Mouse (Mus musculus) common myeloid progenitor, adult 5-6 weeks (primary cell): Measurements from ENCODE around the gene Adgb. TPM values are rescaled to one million over a fixed set of nuclear protein-coding genes. Genes with fewer than 3 reads are reported as not detected.
"Not testable (repeated sequence)": the region's sequence is repeated elsewhere in the genome, so short reads cannot be mapped to it uniquely, and the experiment has no call there.

Source experiments
- ATAC-seq: replicated peaks from 2 replicates; pipeline ENCODE4 v1.8.0; 2016; ENCODE audit warnings: low read depth, mild to moderate bottlenecking, moderate TSS enrichment, inconsistent platforms; ENCODE audit not compliant: poor library complexity, severe bottlenecking
- total RNA-seq: library from RNA; stranded (forward); fragments of 200-1000, 187-1606 nt; gene quantifications from 2 replicates; pipeline ENCODE4 v1.2.3, GENCODE M21; 2017

Gene Adgb
- 0.18 TPM in 1 of 2 replicates, not detected in the other for total RNA-seq

GRCm38 (mm10) chr10:10471961-10472610, at the start of gene Adgb:
Gene Adgb (minus strand): TSS chr10:10472326.
- peak; percentile 83 for ATAC-seq

GRCm38 (mm10) chr10:10480139-10480538, 8.0 kb upstream of the Adgb start:
- no peak for ATAC-seq

- ATAC-seq = not testable (repeated sequence)
These were observed 5.3 kb upstream of the Adgb start for GRCm38 (mm10) chr10:10477429-10477828.

- no peak for ATAC-seq
These were observed 4.8 kb upstream of the Adgb start for GRCm38 (mm10) chr10:10476956-10477355.

DNA sequence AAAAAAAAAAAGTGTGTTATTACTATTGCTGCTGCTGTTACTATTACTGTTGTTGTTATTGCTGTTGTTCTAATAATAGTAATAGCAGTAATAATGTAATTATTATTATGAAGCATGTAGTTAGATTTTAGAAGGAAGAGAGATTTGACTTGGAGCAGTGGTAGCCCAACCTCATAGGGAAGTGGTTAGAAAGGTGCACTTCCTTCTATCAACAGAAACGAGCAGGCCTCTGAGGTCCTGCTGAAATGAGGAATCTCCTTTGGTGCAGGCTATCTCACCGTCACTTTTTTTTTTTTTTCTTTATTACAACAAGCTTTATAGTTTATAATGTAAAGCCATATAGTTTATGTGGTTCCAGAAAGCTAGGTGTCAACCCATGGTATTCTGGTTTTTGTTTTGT, 4.4 kb upstream of the Adgb start:
- ATAC-seq = peak; percentile 87

DNA sequence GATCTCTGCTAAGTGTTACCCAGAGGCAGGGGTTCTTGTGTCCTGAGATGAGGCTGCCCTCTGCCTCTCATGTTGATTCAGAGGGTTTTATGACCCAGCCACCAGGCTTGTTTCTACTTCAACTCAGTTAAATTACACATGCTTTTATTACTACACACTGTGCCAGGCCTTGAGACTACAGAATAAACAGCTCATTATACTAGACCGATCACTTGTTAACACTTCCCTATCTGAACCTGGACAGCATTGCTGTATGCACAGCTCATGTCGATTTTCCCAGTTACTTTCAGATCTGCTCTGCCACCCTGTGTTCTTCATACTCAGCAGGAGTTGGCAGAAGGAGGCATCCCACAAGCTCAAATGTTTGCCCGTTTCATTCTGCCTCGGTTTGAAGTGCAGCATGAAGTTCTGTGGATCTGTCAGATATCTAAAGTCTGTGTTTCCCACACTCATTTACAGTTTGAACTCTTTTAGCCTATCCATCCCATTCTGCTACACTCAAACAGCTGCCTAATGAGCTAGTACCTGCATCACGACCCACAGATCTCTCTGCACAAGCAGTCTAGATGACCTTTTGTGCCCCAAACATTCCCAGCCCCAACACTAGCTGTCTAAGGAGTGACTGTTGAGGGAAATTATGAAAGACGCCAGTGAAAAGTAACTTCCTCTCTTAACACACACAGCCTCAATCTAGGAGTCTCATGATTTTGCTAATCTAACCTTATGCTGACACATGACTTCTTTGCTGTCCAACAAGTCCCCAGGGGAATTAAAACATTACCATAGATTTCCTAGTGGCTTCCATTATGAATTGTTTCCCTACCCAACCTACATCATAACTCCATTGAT, 3.2 kb downstream of the Adgb start:
- peak; percentile 55 for ATAC-seq

GRCm38 (mm10) chr10:10460113-10460512, 12.0 kb downstream of the Adgb start:
- peak; percentile 53 for ATAC-seq

DNA sequence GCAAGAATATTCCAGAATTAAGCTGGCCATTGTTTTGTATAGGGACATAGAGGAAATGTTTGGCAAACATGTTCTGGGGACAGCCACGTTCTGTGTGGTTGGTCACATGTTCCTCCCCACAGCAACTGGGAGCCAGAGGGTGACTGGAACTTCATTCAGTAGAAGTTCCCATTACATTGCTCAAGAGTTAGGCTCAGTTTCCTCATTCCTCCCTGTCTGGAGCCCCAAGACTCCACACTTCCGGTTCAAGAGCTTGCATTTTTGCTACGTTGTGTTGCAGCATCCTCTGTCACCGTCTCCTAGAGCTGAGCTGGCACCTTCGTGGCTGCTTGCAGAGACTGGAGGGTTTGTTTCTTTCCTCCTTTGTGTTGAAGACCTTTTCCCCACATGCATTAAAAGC, 15.1 kb downstream of the Adgb start:
- ATAC-seq = peak; percentile 93

GRCm38 (mm10) chr10:10449067-10449466, 23.1 kb downstream of the Adgb start:
- ATAC-seq = peak; percentile 87

DNA sequence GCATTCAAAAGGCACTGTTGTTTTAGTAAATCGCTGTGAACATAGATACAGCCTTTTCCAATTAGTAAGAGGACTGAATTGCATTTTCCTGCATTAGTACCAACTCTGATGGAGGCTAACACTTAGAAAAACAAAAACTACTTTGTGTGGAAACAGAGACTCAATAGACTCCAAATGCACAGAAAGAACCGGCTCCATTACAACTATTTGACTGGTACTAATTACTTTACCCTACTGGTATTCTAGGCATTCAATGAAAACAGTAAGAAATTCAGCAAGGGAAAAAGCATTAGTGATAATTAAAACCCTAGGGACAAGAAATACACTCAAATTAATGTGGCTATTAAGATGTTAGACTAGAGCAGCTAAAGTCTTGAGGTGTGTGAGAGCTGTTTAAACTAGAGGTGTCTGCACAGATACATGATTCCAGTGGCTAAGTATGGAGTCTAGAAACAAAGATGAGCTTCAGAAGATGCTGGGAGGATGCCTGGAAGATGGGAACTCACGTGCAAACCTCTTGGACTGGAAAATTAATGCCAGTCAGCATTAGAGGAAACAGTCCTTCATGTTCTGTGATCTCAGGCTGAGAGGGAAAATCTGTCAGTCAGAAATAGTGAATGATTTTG, 27.2 kb downstream of the Adgb start:
- ATAC-seq = no peak

DNA sequence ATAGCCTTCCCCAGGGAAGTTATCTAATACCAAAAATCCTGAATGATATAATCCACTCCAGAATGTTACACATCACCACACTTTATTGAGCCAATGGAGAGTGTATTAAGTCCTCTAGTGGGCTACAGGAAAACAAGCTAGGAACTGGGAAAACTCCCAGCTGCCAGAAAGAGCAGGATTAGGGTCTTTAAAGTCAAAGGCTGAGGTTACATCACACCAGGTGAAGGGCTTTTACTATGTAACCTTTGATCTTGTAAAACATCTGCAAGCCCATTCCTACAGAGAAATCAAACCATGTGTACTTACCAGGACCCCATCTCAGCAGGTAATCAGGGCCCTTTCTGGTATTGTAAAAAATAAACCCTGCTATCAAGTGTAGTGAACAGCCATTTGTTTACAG, 28.6 kb downstream of the Adgb start:
- ATAC-seq = no peak

DNA sequence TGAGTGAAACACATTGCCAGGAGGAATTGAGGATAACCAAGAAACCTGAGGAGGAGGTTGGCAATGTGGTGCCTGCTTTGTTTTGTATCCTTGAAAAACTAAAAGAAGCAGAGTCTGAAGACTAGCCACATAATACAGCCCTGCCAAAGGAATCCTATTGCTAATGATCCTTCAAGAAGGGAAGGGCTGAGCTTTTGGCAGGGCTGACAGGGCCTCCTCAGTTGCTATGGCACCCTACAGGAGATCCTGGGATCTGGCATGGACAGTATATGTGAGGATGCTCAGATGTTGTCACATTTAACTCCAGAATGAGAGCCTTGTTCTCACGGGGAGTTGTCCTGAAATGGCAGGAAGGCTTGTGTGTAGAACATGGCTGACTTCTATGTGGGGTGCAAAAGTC, 37.1 kb downstream of the Adgb start:
- no peak for ATAC-seq

GRCm38 (mm10) chr10:10429635-10430034, 42.5 kb downstream of the Adgb start:
- ATAC-seq = peak; percentile 74

DNA sequence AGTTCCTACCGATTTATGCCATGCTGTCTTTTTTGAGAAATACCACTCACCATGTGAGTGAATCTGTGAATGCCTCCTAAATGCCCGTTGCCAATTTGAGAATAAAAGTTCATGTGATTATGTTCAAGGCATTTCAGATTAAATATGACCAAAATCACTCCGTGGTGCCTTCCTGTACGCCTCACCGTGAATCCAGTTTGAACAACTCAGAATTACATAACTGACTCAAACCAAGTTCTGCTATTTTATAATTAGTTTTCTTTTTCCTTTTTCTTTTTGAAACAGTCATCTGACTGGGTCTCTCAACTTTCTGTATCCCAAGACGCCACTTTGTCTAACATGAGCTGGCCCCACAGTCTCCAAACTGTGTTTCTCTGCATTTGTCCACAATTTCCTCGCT, 43.1 kb downstream of the Adgb start:
- 0 out of 2 replicates have a peak, but pooled peaks have one; percentile 29 for ATAC-seq

DNA sequence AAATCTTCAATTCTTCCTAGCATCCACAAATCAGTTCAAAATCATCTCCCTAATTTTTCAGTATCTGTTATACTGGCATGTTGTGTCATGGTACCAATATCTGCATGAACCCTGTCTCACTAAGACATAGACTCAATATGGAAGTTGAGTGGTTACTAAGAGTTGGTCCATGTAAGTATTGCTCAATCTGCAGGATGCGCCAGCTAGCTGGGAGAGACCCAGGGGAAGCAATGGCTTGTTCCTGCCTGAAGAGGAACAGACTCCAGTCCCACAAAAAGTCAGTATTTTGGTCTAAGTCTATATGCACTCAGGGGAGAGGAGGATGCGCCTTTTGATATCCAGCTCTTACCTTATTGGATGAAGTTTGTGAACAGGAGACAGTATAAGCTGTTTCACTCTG, 47.7 kb downstream of the Adgb start:
- peak; percentile 45; the same call in 1 of the 2 replicates for ATAC-seq

DNA sequence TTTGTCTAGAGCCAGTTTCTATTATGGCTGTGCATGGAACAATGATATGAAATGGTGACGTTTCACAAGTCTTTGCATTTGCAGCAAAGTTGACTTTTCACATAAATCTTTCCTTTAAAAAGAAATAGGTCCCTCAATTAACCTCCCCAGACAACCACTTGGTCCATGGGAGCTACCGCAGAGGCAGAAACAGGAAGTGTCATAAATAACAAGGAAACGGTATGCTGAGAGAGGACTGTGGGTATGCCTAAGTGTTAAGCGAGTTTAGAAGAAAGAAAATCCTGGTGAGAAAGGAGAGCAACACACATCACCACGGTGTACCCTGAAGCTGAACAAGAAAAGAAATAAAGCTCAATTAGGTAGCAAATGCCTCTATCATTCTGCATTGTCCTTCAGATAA, 61.1 kb downstream of the Adgb start:
- ATAC-seq = peak; percentile 91

- peak; percentile 89 for ATAC-seq
These were observed 64.0 kb downstream of the Adgb start for GRCm38 (mm10) chr10:10408166-10408565.

- peak; percentile 97 for ATAC-seq
These were observed 76.2 kb downstream of the Adgb start for GRCm38 (mm10) chr10:10395784-10396481.

DNA sequence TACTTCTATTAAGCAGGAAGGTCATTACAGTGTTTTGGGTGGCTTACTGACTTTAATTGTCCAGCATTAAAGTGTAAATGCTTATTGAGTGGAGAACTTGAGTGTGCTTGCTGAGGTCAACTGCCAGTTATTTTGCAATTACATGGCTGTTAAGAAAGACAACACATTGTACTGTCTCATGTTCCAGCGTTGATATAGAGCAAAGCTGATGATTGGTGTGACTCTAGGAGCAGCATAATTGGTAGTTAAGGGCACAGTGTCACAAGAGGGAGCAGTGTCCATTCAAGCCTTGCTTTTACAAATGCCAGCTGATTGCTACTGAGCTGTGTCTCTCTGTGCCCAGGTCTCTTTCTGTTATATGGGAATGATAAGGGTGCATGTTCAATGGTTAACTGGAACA, 97.5 kb downstream of the Adgb start:
- no peak for ATAC-seq

GRCm38 (mm10) chr10:10364025-10364424, 108.1 kb downstream of the Adgb start:
- ATAC-seq = no peak
